Mouse (Mus musculus) lung, adult 2 months (tissue): ENCODE results near the gene Tmem150c. TPM values are rescaled to one million over a fixed set of nuclear protein-coding genes. Genes with fewer than 3 reads are reported as not detected.

Experiments
- DNase-seq: peaks from one replicate; pipeline ENCODE4 v3.0.0; 2022
- H3K4me1 ChIP-seq: fragments of 200-500 bp; 2 replicates; pipeline ENCODE4 v1.6.1; 2011; ENCODE audit warnings: low read length; ENCODE audit not compliant: control insufficient read depth, insufficient read depth
- H3K4me3 ChIP-seq: fragments of 200-500 bp; replicated peaks from 2 replicates; pipeline ENCODE3; 2011; ENCODE audit warnings: low read depth, mild to moderate bottlenecking, control low read depth, low read length; ENCODE audit errors: extremely low read depth
- CTCF ChIP-seq: fragments of 200-500 bp; IDR thresholded peaks from 2 replicates; pipeline ENCODE4 v1.5.1; 2011; ENCODE audit warnings: mild to moderate bottlenecking, low read length, control low read depth; ENCODE audit not compliant: insufficient read depth
- POLR2A ChIP-seq: fragments of 200-500 bp; IDR thresholded peaks from 2 replicates; pipeline ENCODE4 v1.6.1; 2011; ENCODE audit warnings: low read depth, mild to moderate bottlenecking, control low read depth, low read length, borderline replicate concordance; ENCODE audit errors: extremely low read depth
- WGBS: fragments of 180-500 bp; shearing (Covaris S2); methylation state at CpG from one replicate; pipeline ENCODE4 v1.1.7; 2018; 5-methylcytosine and 5-hydroxymethylcytosine counted together
- polyA plus RNA-seq: library from polyadenylated mRNA; depleted of rRNA; stranded (reverse); fragments of >200 nt; gene quantifications from 2 replicates; pipeline ENCODE4 v1.2.3, GENCODE M21; 2012; rRNA removed

The Tmem150c gene
- 2.2 and 2.8 TPM in 2 replicates for polyA plus RNA-seq

DNA sequence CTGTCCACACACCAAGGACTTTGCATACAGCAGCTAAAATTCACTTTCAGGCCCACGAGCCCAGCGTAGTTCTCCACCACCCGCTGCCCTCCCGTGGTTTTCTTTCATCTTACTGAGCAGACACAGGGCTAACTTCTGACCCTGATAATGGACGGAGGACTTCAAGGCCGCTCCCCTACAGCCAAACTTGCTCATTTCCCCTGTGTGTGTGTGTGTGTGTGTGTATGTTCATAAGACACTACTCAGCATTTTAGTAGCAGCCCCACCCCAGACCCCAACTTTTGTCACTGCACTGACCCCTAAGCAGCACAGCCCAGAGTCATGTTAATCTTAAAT, at the start of gene Tmem150c:
Gene Tmem150c, minus strand, starts transcription at position 171 of the 336 bp plus-strand sequence.
- TF ChIP-seq POLR2A = no peak
- TF ChIP-seq CTCF = no peak
- peak within 1 kb of the TSS; percentile 57 for H3K4me3 ChIP-seq
- DNase-seq = no peak
- H3K4me1 ChIP-seq = 0 out of 2 replicates have a peak, but pooled peaks cover 6% of the 10 kb centered on the region
- WGBS = 20% methylated on average over 6 of the region's 6 CpGs

GRCm38 (mm10) chr5:100209093-100209492, 49.5 kb upstream of the Tmem150c start:
- TF ChIP-seq POLR2A (no peak), CTCF (no peak)
- DNase-seq = no peak
- no peak overlapping the region for H3K4me3 ChIP-seq
- H3K4me1 ChIP-seq = 0 out of 2 replicates have a peak, but pooled peaks cover 2% of the 10 kb centered on the region
- WGBS = 57% methylated on average over 7 of the region's 7 CpGs

DNA sequence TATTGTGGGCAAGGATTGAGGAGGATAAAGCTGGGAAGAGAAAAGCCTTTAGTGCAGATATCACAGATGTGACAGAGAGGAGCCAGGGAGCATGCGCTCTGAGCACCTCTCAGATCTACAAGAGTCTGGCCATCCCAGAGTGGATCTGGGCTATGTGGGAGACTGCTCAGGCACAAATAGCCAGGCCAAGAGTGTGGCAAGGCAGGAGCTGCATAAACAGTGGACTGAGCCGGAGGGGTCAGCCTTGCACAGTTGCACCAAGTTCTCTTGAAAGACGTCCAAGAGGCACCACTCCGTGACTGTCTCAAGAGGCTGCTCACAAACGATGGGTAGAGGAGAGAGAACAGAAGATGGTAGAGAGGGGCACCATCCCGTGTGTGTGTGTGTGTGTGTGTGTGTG, 47.1 kb upstream of the Tmem150c start:
- DNase-seq = no peak
- no peak for TF ChIP-seq CTCF
- TF ChIP-seq POLR2A = no peak
- H3K4me1 ChIP-seq = 0 out of 2 replicates have a peak, but pooled peaks cover 2% of the 10 kb centered on the region
- 52% methylated on average over 6 of the region's 6 CpGs for WGBS
- H3K4me3 ChIP-seq = no peak overlapping the region

- DNase-seq = no peak
- 79% methylated on average over 9 of the region's 9 CpGs for WGBS
- Histone ChIP-seq H3K4me1 (0 out of 2 replicates have a peak, but pooled peaks cover 2% of the 10 kb centered on the region), H3K4me3 (no peak overlapping the region)
- no peak for TF ChIP-seq POLR2A
Observed at GRCm38 (mm10) chr5:100205519-100206189, 46.0 kb upstream of the Tmem150c start.

GRCm38 (mm10) chr5:100200805-100201204, 41.2 kb upstream of the Tmem150c start:
- no peak for DNase-seq
- TF ChIP-seq POLR2A (no peak), CTCF (no peak)
- no peak overlapping the region for H3K4me3 ChIP-seq
- 0 out of 2 replicates have a peak, but pooled peaks cover 2% of the 10 kb centered on the region for H3K4me1 ChIP-seq
- 60% methylated on average over 5 of the region's 5 CpGs for WGBS

GRCm38 (mm10) chr5:100200296-100200695, 40.7 kb upstream of the Tmem150c start:
- WGBS = 77% methylated on average over 5 of the region's 5 CpGs
- H3K4me3 ChIP-seq = no peak overlapping the region
- 0 out of 2 replicates have a peak, but pooled peaks cover 2% of the 10 kb centered on the region for H3K4me1 ChIP-seq
- TF ChIP-seq CTCF = no peak
- no peak for TF ChIP-seq POLR2A
- DNase-seq = no peak

DNA sequence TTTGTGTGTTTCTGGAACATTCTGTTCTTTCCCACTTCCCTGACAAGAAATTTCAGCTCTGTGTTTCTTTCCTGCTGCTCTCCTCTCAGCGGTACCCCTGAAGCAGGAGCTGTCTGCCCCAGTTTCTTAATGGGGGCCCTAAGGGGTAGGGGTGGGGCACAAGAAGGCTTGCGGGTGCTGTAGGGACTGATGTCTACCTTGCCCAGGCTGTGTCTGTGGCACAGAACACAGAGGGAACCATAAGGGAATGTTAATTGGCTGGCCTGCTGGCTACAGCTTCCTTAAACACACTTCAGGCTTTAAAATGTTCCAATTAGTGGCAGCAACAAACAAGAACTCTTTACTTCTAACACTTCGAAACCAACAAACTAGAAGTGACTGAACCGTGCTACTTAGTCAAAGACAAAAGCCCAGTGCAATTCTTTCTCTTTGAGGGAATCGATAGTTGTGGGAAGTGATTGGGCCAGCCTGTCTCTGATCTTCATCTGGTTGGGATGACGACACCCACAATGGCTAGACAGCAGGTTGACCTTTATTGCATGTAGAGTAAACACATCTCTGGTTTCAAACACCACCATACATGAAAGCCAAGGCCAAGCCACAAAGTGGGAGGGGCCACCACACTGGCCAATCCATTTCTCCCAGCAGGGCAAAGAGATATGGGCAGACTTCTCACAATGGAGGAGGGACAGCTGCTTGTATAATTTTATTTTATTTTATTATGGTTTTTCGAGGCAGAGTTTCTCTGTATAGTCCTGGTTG, 39.7 kb upstream of the Tmem150c start:
- H3K4me1 ChIP-seq = no peaks in the 10 kb centered on the region
- no peak for DNase-seq
- TF ChIP-seq POLR2A (no peak), CTCF (no peak)
- 72% methylated on average over 7 of the region's 7 CpGs for WGBS
- H3K4me3 ChIP-seq = no peak overlapping the region

DNA sequence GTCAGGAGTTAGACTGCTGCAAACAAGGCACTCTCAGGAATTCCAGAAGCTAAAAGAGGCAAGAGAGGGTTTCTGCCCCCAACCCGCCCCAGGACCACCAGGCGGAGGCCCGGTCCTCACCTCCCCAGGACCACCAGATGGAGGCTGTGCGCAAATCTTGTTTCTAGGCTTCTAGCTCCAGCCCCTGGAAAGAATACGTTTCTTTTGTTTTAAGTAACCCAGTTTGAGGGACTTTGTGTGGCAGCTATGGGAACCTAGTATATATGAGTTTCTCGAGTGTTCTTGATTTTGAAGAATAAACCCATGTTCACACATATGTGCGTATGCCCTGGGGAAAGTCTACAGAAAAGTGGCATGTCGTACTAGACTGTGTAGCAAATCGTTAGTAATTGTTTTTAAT, 37.9 kb upstream of the Tmem150c start:
- H3K4me1 ChIP-seq = no peaks in the 10 kb centered on the region
- no peak for DNase-seq
- TF ChIP-seq CTCF = no peak
- TF ChIP-seq POLR2A = no peak
- H3K4me3 ChIP-seq = no peak overlapping the region
- whole genome bisulfite sequencing = 78% methylated on average over 9 of the region's 9 CpGs

- no peaks in the 10 kb centered on the region for H3K4me1 ChIP-seq
- no peak for TF ChIP-seq POLR2A
- TF ChIP-seq CTCF = no peak
- H3K4me3 ChIP-seq = no peak overlapping the region
- DNase-seq = no peak
- WGBS = 54% methylated on average over 15 of the region's 15 CpGs
Observed at GRCm38 (mm10) chr5:100196854-100197431, 37.3 kb upstream of the Tmem150c start.
